Mouse (Mus musculus): Measurements from ENCODE around the gene Mvb12b.

Gene Mvb12b

DNA sequence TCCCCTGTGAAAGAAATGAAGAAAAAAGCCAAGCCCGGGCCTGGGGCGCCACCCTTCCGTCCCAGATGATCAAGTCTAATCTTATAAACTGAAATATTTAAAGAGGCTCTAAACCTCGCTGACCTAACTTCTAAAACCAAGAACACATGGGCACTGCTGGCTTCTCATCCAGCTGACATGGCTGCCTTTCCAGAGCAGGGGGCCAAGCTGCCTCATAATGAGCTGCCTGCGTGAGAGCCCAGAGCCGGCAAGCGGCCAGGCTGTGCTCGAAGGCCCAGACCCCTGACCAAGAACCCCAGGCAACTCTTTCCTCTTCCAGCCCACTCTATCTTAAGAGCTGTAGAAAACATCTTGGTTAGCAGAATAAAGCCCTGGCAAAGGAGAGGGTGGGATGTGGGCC is 73.2 kb downstream of the Mvb12b start:
- no peak for DNase-seq (ENCODE audit: low spot score)

DNA sequence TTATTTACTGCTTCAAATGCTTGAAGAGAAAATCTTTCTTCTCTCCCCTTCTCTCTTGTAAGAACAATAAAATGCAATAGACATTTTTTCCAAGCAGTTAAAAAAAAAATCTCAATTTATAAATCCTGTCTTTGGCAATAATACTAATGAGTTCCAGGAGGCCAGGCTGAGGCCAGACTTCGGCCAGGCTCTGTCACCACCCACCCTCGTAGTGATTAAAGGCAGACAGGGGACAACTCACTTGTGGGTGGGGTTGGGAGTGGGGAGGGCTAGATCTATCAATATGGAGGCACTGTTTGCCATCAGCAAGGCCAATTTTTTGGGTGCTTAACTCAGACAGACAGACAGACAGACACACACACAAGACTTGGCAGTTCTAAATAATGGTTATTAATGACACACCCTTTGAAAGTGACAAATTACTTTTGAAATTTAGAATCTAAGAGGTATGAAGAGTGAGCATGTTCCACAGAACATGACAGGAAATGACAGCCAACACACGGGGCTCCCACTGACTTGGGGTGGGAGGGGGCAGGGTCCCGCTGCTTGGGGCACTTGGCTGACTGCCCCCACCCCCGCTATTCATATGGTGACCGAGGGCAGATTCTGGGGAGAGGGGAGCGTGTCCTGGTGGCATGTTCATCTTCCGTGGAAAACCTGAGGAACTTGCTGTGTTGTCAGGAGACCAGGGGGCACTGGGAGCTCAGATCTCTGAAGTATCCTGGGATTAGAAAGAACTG is 74.1 kb downstream of the Mvb12b start:
- DNase-seq (ENCODE audit: low spot score) = no peak

- DNase-seq (ENCODE audit: low spot score) = no peak
These were observed 74.8 kb downstream of the Mvb12b start for GRCm38 (mm10) chr2:33812980-33813379.

DNA sequence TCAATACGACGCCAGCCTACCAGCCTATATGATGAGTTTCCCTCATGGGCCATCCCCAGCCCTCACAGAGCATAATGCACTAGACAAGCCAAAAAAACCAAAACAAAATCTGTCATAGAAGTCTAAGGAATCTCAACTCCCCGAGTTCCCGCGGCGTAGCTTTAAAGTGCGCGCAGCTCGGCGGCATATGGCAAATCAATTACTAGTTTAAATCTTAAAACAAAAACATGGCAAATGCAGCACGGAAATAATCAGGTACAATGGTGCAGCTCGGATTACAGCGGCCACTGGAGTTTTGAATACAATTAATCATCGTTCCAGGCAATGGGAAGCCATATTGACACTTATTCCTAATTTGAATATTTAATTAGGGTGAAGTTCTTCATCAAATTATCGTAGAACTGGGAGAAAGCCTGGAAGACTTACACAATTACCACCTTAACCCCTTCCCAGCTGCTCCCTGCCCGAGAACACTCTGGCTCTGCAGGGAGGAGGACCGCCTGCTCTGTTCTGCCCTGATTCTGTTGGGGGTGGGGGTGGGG is 76.3 kb downstream of the Mvb12b start:
- DNase-seq (ENCODE audit: low spot score) = no peak

- no peak for DNase-seq (ENCODE audit: low spot score)
These were observed 78.7 kb downstream of the Mvb12b start for GRCm38 (mm10) chr2:33809081-33809480.

DNA sequence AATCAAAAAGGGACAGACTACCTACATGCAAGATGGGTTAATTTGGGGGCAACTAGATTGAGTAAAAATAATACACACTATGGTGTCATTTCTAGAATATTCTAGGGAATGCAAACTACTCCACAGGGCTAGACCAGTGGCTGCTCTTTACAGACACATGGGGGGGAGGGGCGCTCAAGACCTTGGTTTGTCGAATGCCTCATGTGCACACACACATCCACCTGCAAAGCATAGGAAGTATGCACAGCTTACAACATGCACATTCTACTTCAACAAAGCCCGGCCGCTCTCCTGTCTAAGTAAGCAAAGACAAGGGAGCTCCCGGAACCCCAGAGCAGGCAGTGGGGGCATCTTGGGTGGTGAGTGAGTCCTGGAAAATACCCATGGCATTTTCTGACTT is 79.7 kb downstream of the Mvb12b start:
- DNase-seq (ENCODE audit: low spot score) = no peak

- no peak for DNase-seq (ENCODE audit: low spot score)
These were observed 82.1 kb downstream of the Mvb12b start for GRCm38 (mm10) chr2:33805640-33806039.

DNA sequence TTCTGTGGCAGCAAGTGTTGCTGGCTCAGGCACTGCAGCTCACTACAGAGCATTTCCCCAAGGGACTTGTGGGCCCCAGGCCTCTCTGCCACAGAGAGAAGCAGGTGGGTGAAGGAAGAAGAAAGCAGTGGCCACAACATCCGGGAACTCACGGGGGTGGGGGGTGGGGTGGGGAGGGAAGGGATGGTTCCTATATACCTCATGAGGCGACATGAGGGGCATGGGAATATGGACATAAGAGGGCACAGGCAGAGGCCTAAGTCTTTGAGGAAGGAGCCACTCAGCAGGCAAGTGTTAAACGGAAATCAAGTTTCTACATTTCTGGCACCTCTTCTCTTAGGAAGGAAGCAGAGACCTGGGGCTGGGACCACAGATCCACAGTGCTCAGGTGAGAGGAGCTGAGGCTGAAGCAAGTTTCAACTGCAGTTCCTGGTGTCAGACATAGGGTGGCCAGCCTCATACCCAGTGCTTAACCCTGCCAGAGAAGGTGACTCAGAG is 84.0 kb downstream of the Mvb12b start:
- DNase-seq (ENCODE audit: low spot score) = no peak

DNA sequence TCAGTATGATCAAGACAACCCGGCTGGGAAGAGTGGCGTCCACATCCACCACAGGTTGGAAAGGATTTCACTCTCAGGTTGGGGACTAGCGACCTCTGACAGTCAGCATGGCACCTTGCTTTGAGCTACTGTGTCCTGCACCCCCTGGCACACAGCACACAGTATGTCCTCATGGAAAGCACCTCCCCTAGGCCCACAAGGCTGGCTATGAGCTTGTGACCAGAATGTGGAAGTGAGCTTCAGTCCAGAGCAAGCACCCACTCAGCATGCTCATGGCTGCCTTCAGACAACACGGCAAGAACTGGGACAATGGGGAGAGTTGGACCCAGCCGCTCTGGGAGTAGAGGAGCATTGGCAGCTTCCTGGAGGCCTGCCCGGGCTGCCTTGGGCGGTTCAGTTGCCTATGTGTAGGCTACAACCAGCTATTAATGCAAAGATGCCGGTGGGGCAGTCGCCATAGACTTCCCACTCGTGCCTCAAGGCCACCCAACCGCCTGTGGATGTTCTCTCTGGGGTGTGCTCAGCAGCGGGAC is 84.6 kb downstream of the Mvb12b start:
- no peak for DNase-seq (ENCODE audit: low spot score)

- DNase-seq (ENCODE audit: low spot score) = no peak
These were observed 86.0 kb downstream of the Mvb12b start for GRCm38 (mm10) chr2:33801760-33802159.

- no peak for DNase-seq (ENCODE audit: low spot score)
These were observed 86.4 kb downstream of the Mvb12b start for GRCm38 (mm10) chr2:33801336-33801735.

DNA sequence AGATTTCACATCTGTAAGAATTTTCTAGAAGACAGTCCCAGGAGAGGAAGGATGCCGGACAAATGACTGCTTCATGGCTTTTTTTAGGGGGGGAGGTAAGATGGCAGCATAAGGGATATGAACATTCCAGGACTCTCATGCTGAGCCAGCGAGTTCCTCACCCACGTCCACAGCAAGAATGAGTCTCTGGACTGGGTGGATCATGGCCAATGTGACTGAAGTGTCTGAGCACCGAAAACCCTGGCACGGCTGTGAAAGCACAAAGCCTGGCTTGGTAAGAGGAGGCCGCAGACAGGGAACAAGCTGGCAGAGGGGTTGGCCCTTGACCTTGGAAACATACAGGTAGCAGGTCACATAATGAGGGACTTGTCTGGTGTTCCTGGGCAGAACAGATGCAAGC is 87.5 kb downstream of the Mvb12b start:
- DNase-seq (ENCODE audit: low spot score) = no peak

GRCm38 (mm10) chr2:33795716-33796472 is 91.9 kb downstream of the Mvb12b start:
- DNase-seq (ENCODE audit: low spot score) = no peak

DNA sequence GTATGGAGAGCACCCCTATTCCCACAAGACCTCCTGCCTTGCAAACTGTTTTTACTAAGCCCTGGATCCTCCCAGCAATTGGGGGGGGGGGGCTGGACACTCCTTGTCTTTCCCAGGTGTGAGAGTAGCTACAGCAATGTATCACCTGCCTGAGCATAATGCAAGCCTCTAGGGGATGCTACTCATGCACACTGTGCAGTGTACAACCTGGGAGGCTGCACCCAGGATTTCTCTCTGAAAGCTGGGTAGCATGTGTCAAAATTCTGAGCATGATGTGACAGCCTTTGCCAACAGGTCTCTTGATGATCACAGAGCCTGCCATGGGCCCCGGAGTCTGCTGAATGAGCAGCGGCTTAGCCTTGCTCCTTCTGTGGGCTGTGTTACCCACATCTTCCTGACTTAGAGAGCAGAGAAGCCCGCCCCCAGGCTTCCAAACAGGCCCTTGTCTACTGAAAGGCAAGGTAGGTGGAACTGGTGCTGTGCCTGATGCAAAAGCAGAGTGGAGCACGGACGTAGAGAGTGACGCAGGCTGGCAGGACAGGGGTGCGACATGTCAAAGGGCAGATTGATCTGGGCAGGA is 92.7 kb downstream of the Mvb12b start:
- no peak for DNase-seq (ENCODE audit: low spot score)

GRCm38 (mm10) chr2:33794483-33794882 is 93.3 kb downstream of the Mvb12b start:
- no peak for DNase-seq (ENCODE audit: low spot score)

GRCm38 (mm10) chr2:33790301-33790700 is 97.4 kb downstream of the Mvb12b start:
- DNase-seq (ENCODE audit: low spot score) = no peak

GRCm38 (mm10) chr2:33789732-33790131 is 98.0 kb downstream of the Mvb12b start:
- no peak for DNase-seq (ENCODE audit: low spot score)

DNA sequence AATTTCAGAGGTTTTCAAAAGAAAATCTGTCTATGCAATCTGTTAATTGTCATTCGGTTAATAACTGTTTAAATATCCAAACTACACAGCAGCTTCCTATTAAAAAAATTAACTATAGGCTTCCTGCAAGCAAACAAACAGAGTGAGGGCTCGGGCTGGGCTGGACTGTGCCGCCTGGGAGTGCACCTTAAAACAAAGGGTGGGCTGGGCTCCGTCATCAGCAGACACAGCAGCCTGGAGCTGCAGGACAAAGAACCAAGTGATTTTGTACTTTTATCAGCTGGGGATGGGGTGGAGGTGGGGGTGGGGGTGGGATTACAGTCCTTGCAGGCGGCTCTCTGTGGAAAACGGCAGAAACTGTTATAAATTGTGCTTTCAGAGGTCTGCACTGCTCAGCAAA is 98.5 kb downstream of the Mvb12b start:
- no peak for DNase-seq (ENCODE audit: low spot score)

GRCm38 (mm10) chr2:33788851-33789250 is 98.9 kb downstream of the Mvb12b start:
- DNase-seq (ENCODE audit: low spot score) = no peak

DNA sequence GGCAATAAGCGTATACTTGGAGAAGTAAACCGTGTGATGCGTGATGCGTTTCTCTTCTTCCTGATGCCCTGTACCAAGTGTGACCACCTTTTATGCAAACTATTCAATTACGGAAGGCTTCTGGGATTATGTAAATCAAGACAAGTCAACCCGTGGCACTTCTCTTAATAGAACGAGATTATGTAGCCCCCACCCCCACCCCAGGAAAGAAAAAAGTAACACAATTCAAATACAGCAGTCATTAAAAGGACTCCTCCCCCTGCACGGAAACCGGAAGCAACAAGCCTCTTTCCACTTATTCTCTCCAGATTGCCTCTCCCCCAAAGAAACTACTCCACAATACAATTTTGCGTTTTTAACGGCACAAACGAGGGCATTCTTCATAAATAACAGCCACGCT is 99.6 kb downstream of the Mvb12b start:
- no peak for DNase-seq (ENCODE audit: low spot score)

DNA sequence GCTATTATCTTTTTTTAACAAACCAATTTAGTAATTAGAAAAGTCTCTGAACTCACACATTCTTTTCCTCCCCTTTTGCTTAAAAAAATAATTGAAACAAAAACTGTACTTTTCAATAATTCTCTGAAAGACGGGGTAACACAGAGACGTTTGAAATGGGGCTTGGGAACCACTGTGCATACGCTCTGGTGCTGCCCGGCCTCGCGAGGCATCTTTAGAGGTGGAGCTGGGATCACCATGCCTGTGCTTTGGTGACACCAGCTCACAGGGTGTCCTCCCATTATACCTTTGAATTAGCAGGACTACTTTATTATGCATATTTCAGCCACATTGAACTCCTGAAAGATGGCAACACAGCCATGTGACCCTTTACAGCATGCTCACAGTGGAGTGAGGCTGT is 101.7 kb downstream of the Mvb12b start:
- DNase-seq (ENCODE audit: low spot score) = no peak

DNA sequence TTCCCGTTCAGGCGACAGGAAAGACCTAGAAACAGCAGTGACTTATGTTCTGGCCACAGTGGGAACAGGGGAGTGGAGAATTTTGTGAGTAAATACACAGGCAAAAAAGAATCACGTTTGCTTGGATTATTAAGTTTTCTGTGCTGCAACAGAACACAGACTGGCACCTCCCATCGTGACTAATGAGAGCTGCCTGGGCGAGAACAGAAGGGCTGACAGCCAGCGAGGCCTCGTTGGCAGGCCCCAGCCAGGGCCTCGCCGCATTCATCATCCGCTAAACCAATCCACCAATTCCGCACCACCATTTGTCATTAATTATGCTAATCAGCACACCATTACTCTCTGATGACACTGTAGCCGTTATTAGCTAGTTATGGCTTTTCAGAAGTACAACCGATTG is 102.2 kb downstream of the Mvb12b start:
- no peak for DNase-seq (ENCODE audit: low spot score)

- DNase-seq (ENCODE audit: low spot score) = no peak
These were observed 103.0 kb downstream of the Mvb12b start for GRCm38 (mm10) chr2:33784721-33785120.

All from yolk sac, embryonic 10.5 days (tissue).